Mouse (Mus musculus) kidney, adult 8-10 months (tissue): ENCODE data around the gene Tshz2.
A peak's percentile ranks its signal among the peaks of the same experiment; 100 is the strongest.

ENCODE experiments used
- DNase-seq, 2 experiments: peaks; one replicate each; pipeline ENCODE4 v3.0.0; 2022

Gene Tshz2

GRCm38 (mm10) chr2:169633491-169634289 is 877 bp downstream of the Tshz2 start:
- peak in 1 of 2 experiments; percentile 10 for DNase-seq

- DNase-seq: no peak
These were observed 2.0 kb downstream of the Tshz2 start for GRCm38 (mm10) chr2:169634619-169635382.

GRCm38 (mm10) chr2:169635428-169635827 is 2.6 kb downstream of the Tshz2 start:
- DNase-seq: no peak

- DNase-seq: peak in 1 of 2 experiments; percentile 25
These were observed 3.6 kb downstream of the Tshz2 start for GRCm38 (mm10) chr2:169636414-169636813.

- no peak for DNase-seq
These were observed 8.7 kb downstream of the Tshz2 start for GRCm38 (mm10) chr2:169641547-169641946.

GRCm38 (mm10) chr2:169642420-169642819 is 9.6 kb downstream of the Tshz2 start:
- DNase-seq: no peak

- no peak for DNase-seq
These were observed 14.3 kb downstream of the Tshz2 start for GRCm38 (mm10) chr2:169647091-169647490.

GRCm38 (mm10) chr2:169649262-169649885 is 16.6 kb downstream of the Tshz2 start:
- no peak for DNase-seq

GRCm38 (mm10) chr2:169653282-169653681 is 20.5 kb downstream of the Tshz2 start:
- DNase-seq: no peak

GRCm38 (mm10) chr2:169663792-169664191 is 31.0 kb downstream of the Tshz2 start:
- DNase-seq: no peak

- DNase-seq: no peak
These were observed 38.5 kb downstream of the Tshz2 start for GRCm38 (mm10) chr2:169671264-169671663.

GRCm38 (mm10) chr2:169673786-169674185 is 41.0 kb downstream of the Tshz2 start:
- no peak for DNase-seq

GRCm38 (mm10) chr2:169674209-169674608 is 41.4 kb downstream of the Tshz2 start:
- peak in 1 of 2 experiments; percentile 37 for DNase-seq

GRCm38 (mm10) chr2:169679264-169679663 is 46.5 kb downstream of the Tshz2 start:
- no peak for DNase-seq

GRCm38 (mm10) chr2:169679951-169680350 is 47.1 kb downstream of the Tshz2 start:
- DNase-seq: no peak

- DNase-seq: no peak
These were observed 52.4 kb downstream of the Tshz2 start for GRCm38 (mm10) chr2:169685260-169685659.

GRCm38 (mm10) chr2:169685747-169686146 is 52.9 kb downstream of the Tshz2 start:
- no peak for DNase-seq

- no peak for DNase-seq
These were observed 54.1 kb downstream of the Tshz2 start for GRCm38 (mm10) chr2:169686697-169687430.

- no peak for DNase-seq
These were observed 57.2 kb downstream of the Tshz2 start for GRCm38 (mm10) chr2:169690054-169690453.

GRCm38 (mm10) chr2:169694494-169694893 is 61.7 kb downstream of the Tshz2 start:
- no peak for DNase-seq

- no peak for DNase-seq
These were observed 62.2 kb downstream of the Tshz2 start for GRCm38 (mm10) chr2:169695025-169695424.

- DNase-seq: no peak
These were observed 66.3 kb downstream of the Tshz2 start for GRCm38 (mm10) chr2:169699141-169699540.
